Mouse (Mus musculus) lung, embryonic 16.5 days (tissue): ENCODE results near the gene Limch1. TPM values are rescaled to one million over a fixed set of nuclear protein-coding genes. Genes with fewer than 3 reads are reported as not detected.

Experiments
- ATAC-seq: fragments of 200-750 bp; cut with Nextera tagmentation; 2 replicates; pipeline ENCODE4 v1.8.0; 2017; ENCODE audit warnings: low read depth, mild to moderate bottlenecking, moderate library complexity
- H3K27ac ChIP-seq: fragments of 300-500 bp; sonication (generic); 2 replicates; pipeline ENCODE4 v1.5.1; 2014; ENCODE audit warnings: mild to moderate bottlenecking, control low read depth, low read length
- H3K27me3 ChIP-seq: fragments of 300-500 bp; sonication (generic); 2 replicates; pipeline ENCODE4 v1.6.1; 2014; ENCODE audit warnings: low read depth, low read length, mixed read lengths; ENCODE audit not compliant: control insufficient read depth, insufficient read depth
- H3K36me3 ChIP-seq: fragments of 300-500 bp; sonication (generic); 2 replicates; pipeline ENCODE4 v1.6.1; 2014; ENCODE audit warnings: low read length; ENCODE audit not compliant: control insufficient read depth, insufficient read depth
- H3K4me1 ChIP-seq: fragments of 300-500 bp; sonication (generic); replicated peaks from 2 replicates; pipeline ENCODE4 v1.6.1; 2014; ENCODE audit warnings: low read length, mixed read lengths; ENCODE audit not compliant: control insufficient read depth, insufficient read depth
- H3K4me2 ChIP-seq: fragments of 300-500 bp; sonication (generic); 2 replicates; pipeline ENCODE4 v1.6.1; 2014; ENCODE audit warnings: low read depth, low read length, control low read depth
- H3K4me3 ChIP-seq: fragments of 300-500 bp; sonication (generic); 2 replicates; pipeline ENCODE4 v1.5.1; 2014; ENCODE audit warnings: mild to moderate bottlenecking, low read length, control low read depth
- H3K9ac ChIP-seq: fragments of 300-500 bp; sonication (generic); 2 replicates; pipeline ENCODE4 v1.6.1; 2014; ENCODE audit warnings: low read length, control low read depth
- H3K9me3 ChIP-seq: fragments of 300-500 bp; sonication (generic); 2 replicates; pipeline ENCODE4 v1.6.1; 2016; ENCODE audit warnings: low read length; ENCODE audit not compliant: control insufficient read depth
- whole genome bisulfite sequencing: fragments of 180-500 bp; shearing (Covaris S2); extraction: QIAGEN DNeasy Blood & Tissue Kit; methylation state at CpG from one replicate; pipeline ENCODE4 v1.1.7; 2014; 5-methylcytosine and 5-hydroxymethylcytosine counted together
- polyA plus RNA-seq: library from polyadenylated mRNA; unstranded; fragments of >200 nt; fragmentation: Nextera tagmentation; extraction: Ambion mirVana; gene quantifications from 2 replicates; pipeline ENCODE4 v1.2.1, GENCODE M21; 2015

The Limch1 gene
- polyA plus RNA-seq, 1 experiment from 2014 or later, result 97.4 TPM

- 16% methylated on average over 3 of the region's 3 CpGs for WGBS
- Histone ChIP-seq H3K4me1 (peaks cover 11% of the 10 kb centered on the region; the same call in 1 of the 2 replicates), H3K27me3 (no peaks in the 10 kb centered on the region), H3K9me3 (no peaks in the 10 kb centered on the region), H3K27ac (no peak overlapping the region), H3K4me3 (no peak overlapping the region), H3K36me3 (peaks cover 14% of the 10 kb centered on the region; the same call in 1 of the 2 replicates), H3K4me2 (no peak overlapping the region), H3K9ac (0 out of 2 replicates have a peak overlapping the region, but pooled peaks have one; percentile 26)
- no peak for ATAC-seq
These were observed 250.5 kb downstream of the Limch1 start for GRCm38 (mm10) chr5:66996124-66996523.

- Histone ChIP-seq H3K4me2 (peak overlapping the region; percentile 64), H3K4me3 (peak overlapping the region; percentile 46), H3K27me3 (no peaks in the 10 kb centered on the region), H3K4me1 (peaks cover 11% of the 10 kb centered on the region; the same call in 1 of the 2 replicates), H3K27ac (peak overlapping the region; percentile 24), H3K9me3 (no peaks in the 10 kb centered on the region), H3K36me3 (peaks cover 17% of the 10 kb centered on the region), H3K9ac (peak overlapping the region; percentile 56)
- 6% methylated on average over 33 of the region's 33 CpGs for WGBS
- peak; percentile 83 for ATAC-seq
These were observed 251.4 kb downstream of the Limch1 start for GRCm38 (mm10) chr5:66996886-66997599.

GRCm38 (mm10) chr5:66997600-66997930 lies 251.9 kb downstream of the Limch1 start:
- no peaks in the 10 kb centered on the region for H3K9me3 ChIP-seq
- 35% methylated on average over 7 of the region's 7 CpGs for WGBS
- H3K4me3 ChIP-seq, result peak overlapping the region; percentile 46
- H3K4me1 ChIP-seq, result peaks cover 11% of the 10 kb centered on the region; the same call in 1 of the 2 replicates
- H3K27ac ChIP-seq, result peak overlapping the region; percentile 24; the same call in 1 of the 2 replicates
- peak overlapping the region; percentile 56; the same call in 1 of the 2 replicates for H3K9ac ChIP-seq
- H3K27me3 ChIP-seq, result no peaks in the 10 kb centered on the region
- peaks cover 21% of the 10 kb centered on the region for H3K36me3 ChIP-seq
- no peak for ATAC-seq
- peak overlapping the region; percentile 64 for H3K4me2 ChIP-seq

GRCm38 (mm10) chr5:66998341-66998740 lies 252.7 kb downstream of the Limch1 start:
- Histone ChIP-seq H3K4me2 (peak overlapping the region; percentile 64; the same call in 1 of the 2 replicates), H3K27me3 (no peaks in the 10 kb centered on the region), H3K4me3 (no peak overlapping the region), H3K27ac (no peak overlapping the region), H3K9me3 (no peaks in the 10 kb centered on the region), H3K36me3 (peaks cover 24% of the 10 kb centered on the region), H3K9ac (no peak overlapping the region; the same call in 1 of the 2 replicates), H3K4me1 (peaks cover 11% of the 10 kb centered on the region; the same call in 1 of the 2 replicates)
- ATAC-seq, result no peak
- 78% methylated on average over 4 of the region's 6 CpGs for WGBS

- peaks cover 22% of the 10 kb centered on the region for H3K36me3 ChIP-seq
These were observed 256.7 kb downstream of the Limch1 start for GRCm38 (mm10) chr5:67002346-67002745.

GRCm38 (mm10) chr5:67004619-67005018 lies 259.0 kb downstream of the Limch1 start:
- ATAC-seq, result peak; percentile 86
- Histone ChIP-seq H3K27ac (no peak overlapping the region), H3K4me1 (no peaks in the 10 kb centered on the region), H3K27me3 (no peaks in the 10 kb centered on the region), H3K9me3 (no peaks in the 10 kb centered on the region), H3K4me2 (no peak overlapping the region), H3K36me3 (peaks cover 20% of the 10 kb centered on the region), H3K9ac (no peak overlapping the region), H3K4me3 (no peak overlapping the region)
- 43% methylated on average over 11 of the region's 11 CpGs for WGBS

More at GRCm38 (mm10) chr5:67002346-67002745, 256.7 kb downstream of the Limch1 start:
- Histone ChIP-seq H3K4me3 (no peak overlapping the region), H3K9ac (no peak overlapping the region), H3K4me1 (peaks cover 2% of the 10 kb centered on the region; the same call in 1 of the 2 replicates), H3K9me3 (no peaks in the 10 kb centered on the region), H3K27ac (no peak overlapping the region), H3K4me2 (no peak overlapping the region), H3K27me3 (no peaks in the 10 kb centered on the region)
- 86% methylated on average over 6 of the region's 6 CpGs for WGBS
- ATAC-seq, result no peak

- Histone ChIP-seq H3K4me3 (no peak overlapping the region), H3K36me3 (peaks cover 9% of the 10 kb centered on the region), H3K4me2 (no peak overlapping the region), H3K27me3 (no peaks in the 10 kb centered on the region), H3K9me3 (no peaks in the 10 kb centered on the region), H3K4me1 (no peaks in the 10 kb centered on the region), H3K27ac (no peak overlapping the region), H3K9ac (no peak overlapping the region)
- ATAC-seq, result no peak
- WGBS, result 81% methylated on average over 16 of the region's 16 CpGs
These were observed 265.6 kb downstream of the Limch1 start for GRCm38 (mm10) chr5:67011043-67011870.

- Histone ChIP-seq H3K4me3 (no peak overlapping the region), H3K4me2 (no peak overlapping the region), H3K9ac (no peak overlapping the region), H3K9me3 (no peaks in the 10 kb centered on the region), H3K4me1 (no peaks in the 10 kb centered on the region), H3K27ac (no peak overlapping the region), H3K27me3 (no peaks in the 10 kb centered on the region), H3K36me3 (peaks cover 9% of the 10 kb centered on the region)
- WGBS, result 76% methylated on average over 4 of the region's 4 CpGs
- ATAC-seq, result no peak
These were observed 266.4 kb downstream of the Limch1 start for GRCm38 (mm10) chr5:67011985-67012384.

GRCm38 (mm10) chr5:67013926-67014325 lies 268.3 kb downstream of the Limch1 start:
- no peak for ATAC-seq
- Histone ChIP-seq H3K4me1 (no peaks in the 10 kb centered on the region), H3K27ac (no peak overlapping the region), H3K36me3 (peaks cover 13% of the 10 kb centered on the region), H3K9ac (no peak overlapping the region), H3K9me3 (no peaks in the 10 kb centered on the region), H3K4me3 (no peak overlapping the region), H3K27me3 (no peaks in the 10 kb centered on the region), H3K4me2 (no peak overlapping the region)
- 82% methylated on average over 3 of the region's 3 CpGs for whole genome bisulfite sequencing
